Mouse (Mus musculus) liver, adult 2 months (tissue): Measurements from ENCODE around the gene Sigirr.

Experiments used
- CTCF ChIP-seq: fragments of 200-500 bp; IDR thresholded peaks from 2 replicates; pipeline ENCODE4 v1.5.1; 2011; ENCODE audit warnings: low read depth, low read length, control low read depth
- POLR2A ChIP-seq: fragments of 200-500 bp; IDR thresholded peaks from 2 replicates; pipeline ENCODE4 v1.6.1; 2011; ENCODE audit warnings: low read length, control low read depth; ENCODE audit not compliant: insufficient read depth; ENCODE audit errors: extremely low read depth

- TF ChIP-seq POLR2A, result no peak
- TF ChIP-seq CTCF, result no peak
Measured at GRCm38 (mm10) chr7:141144650-141145049, 44.3 kb upstream of the Sigirr start.
